Mouse (Mus musculus): ENCODE results near the gene Grk5.
"Not testable (repeated sequence)": the region's sequence is repeated elsewhere in the genome, so short reads cannot be mapped to it uniquely, and the experiment has no call there.

The Grk5 gene

DNA sequence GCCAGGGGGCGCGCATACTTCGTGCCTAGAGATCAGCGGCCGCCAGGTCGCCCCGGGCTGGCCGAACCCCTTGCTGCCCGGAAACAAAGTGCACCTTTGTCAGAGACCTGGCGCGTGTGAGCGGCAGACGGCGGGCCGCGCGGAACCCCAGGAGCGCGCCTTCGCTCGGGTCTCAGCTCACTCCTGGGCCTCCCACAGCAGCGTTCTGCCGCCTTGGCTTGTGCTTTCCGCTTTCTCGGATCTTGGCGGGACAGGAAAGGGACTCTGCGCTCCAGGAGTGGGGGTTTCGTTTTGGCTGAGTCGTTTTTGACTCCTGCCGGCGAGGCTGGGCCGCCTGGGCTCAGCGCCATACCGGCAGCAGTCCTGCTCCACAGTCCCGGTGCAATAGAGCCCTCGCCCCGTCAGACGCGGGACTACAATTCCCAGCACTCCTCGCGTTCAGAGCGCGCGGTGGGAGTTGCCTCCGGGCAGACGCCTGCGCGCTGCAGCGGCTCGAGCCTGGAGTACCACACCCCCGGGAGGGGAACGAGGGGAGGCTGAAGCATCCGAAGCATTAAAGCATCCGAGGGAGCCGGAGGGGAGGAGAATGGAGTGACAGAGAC, at the start of gene Grk5:
Gene Grk5 (plus strand): TSS at position 36 of the 602 bp plus-strand sequence.
- DNase-seq: peak; percentile 96

- DNase-seq: no peak
Observed at GRCm38 (mm10) chr19:60843324-60843723, 46.2 kb upstream of the Grk5 start.

DNA sequence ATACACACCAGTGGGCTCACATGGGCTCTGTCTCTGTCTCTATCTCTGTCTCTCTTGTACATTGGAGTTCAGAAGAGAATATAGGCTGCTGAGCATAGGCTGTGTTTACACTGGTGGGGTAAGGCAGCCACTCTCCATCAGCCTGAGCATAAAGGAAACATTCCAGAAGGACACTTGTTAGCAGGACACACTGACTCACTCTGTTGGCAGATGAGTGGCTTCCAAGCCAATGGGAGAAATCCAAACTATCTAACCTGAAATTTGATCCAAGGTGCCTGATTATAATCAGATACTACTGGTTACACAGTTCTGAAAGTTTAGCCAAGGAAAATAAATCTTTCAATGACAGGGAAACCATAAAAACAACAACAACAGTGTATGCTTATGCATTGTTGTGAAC, 43.8 kb upstream of the Grk5 start:
- DNase-seq: no peak

DNA sequence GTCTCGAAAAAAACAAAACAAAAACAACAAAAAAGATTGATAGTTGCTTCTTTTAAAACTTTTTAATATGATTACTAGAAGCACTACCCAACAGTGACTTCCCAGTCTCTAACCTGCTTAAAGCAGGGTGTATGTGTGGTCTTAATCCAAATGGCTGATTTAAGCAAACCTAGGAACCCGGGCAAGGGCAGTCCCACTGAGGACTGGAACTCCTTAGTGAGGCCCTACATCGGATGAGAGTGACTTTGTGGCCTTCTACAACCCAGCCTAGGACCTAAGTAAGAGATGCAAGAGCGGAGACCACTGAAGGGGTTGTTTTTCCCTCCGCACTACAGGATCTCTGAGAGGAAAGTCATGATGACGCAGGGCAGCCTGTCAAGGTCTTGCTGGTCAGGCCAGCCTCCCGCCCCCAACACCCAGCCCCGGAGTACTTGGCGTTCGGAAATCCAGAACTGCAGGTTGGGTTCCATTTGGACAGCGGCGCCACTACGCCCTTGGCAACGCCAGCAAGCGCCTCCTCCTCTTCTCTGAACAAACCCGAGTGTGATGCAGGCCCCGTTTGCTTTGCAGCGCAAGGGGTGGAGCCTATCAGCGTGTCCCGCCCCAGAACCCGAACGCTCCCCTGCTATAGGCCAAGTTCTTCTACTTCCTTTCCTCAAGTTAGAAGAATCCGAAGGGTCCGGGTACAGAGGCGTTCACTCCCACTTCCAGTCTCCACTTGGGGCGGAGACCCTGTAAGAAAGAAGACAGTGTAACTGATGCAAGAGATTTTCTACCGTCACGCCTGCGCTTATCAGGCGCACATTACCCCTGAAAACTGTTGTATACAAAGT, 28.5 kb upstream of the Grk5 start, which contains the start of gene Sfxn4:
Gene Sfxn4 (minus strand): TSS at position 612 of the 833 bp plus-strand sequence.
- DNase-seq: peak; percentile 94

DNA sequence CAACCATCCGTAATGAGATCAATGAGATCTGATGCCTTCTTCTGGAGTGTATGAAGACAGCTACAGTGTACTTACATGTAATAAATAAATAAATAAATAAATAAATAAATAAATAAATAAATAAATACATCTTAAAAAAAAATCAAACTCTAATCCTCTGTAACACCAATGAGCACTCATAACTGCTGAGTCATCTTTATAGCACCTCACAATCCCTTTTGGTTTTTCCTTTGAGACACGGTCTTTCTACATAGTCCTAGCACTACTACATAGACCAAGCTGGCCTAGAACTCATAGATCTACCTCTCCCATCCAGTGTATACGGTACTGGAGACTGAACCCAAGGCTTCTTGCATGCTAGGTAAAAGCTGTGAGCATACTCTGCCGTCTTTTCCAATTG, 23.4 kb upstream of the Grk5 start:
- not testable (repeated sequence) for DNase-seq

GRCm38 (mm10) chr19:60870489-60870888, 19.1 kb upstream of the Grk5 start:
- DNase-seq: no peak

DNA sequence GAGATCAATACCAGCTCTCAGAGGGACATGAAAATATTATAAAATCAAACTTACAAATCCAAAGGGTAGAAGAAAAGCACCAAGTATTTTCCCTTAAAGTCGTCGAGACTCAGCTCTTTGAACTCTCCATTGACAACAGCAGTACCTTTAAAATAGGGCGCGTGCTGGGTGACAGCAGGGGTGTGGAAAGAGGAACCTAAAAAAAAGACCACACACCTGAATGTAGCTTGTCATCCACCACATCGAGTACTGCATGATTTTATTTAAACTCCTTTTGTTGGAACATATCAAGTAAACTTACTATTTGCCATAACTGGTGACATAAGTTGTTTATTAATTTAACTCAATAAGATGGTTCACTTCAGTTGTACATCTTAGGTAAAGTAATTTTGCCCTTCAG, 18.2 kb upstream of the Grk5 start:
- no peak for DNase-seq

DNA sequence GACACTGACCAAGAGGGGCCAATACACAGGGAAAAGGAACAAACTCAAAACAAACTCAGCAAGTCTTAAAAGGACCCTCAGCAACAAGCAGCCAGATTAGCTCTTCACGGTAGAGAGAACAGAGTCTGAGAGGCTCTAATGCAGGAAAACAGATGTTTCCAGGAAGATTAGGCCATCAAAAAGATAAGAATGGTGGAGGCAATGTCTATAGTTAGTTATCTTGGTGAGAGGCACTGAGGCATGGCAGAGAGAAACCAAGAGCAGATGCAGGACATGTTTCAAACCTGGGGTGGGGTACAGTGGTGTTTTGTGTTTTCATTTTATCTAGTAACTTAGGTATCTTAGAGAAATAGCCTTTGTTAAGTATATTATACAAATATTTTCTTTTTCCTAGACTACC, 17.3 kb upstream of the Grk5 start:
- DNase-seq: no peak

- DNase-seq: peak; percentile 22
Observed at GRCm38 (mm10) chr19:60873501-60873900, 16.0 kb upstream of the Grk5 start.

DNA sequence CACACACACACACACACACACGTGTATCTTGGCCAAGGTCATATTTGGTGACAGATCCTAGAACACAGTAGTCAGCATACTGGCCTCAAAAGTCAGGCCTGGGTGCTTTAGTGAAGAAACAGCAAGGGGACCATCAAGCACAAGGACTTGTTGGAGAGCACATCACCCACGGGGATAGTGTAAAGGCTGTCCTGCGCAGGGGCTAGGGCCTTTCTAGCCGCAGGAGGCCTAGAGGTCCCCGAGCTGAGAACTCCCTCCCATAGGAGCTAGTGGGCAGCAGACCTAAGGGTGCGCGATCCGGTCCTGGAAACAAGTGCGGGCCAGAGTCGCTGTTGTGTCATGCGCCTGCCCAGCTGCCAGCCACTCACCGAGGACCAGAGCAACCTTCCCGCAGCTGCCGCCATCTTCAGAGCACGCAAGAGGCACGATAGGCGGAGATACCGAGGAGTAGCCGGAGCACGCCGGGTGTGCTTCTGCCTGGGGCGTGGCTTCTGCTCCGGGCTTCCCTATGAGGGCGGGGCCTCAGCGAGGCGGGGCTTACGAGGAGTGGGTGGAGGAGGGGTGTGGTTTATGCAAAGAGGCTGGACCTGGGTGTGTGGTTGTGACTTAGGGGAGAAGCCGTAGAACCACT, 15.4 kb upstream of the Grk5 start, which contains the start of gene Prdx3:
Gene Prdx3 (minus strand): TSS at position 493 of the 631 bp plus-strand sequence.
- peak; percentile 98 for DNase-seq

- DNase-seq: peak; percentile 69
Observed at GRCm38 (mm10) chr19:60883129-60883528, 6.4 kb upstream of the Grk5 start.

- no peak for DNase-seq
Observed at GRCm38 (mm10) chr19:60887637-60888036, 1.9 kb upstream of the Grk5 start.

DNA sequence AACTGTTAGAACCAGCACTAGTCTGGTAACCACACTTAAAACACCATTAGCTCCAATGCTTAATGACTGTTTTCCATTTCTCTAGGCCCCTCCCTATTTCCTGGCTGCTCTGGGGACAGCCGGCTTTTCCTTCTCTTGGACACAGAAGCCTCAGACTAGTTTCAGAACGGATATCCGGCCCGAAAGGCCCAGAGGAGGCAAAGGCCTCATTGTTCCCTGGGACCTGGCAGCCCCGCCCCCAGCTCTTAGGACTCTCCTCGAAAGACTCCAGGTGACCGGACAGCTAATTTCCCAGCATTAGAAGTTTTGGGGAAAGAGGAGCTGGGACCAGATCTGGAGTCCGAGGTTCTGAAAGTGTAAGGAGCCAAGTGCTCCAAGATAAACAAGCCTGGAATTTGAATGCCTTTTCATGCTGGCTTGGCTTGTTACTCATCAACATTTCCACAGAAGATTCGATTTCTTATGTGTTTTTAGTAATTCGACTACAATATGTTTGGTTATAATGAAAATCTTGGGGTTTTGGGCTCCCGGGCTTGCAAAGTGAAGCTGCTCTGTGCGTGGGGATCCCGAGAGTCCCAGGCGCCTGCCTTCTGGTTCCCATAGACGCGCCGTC, 342 bp upstream of the Grk5 start:
- peak; percentile 88 for DNase-seq

DNA sequence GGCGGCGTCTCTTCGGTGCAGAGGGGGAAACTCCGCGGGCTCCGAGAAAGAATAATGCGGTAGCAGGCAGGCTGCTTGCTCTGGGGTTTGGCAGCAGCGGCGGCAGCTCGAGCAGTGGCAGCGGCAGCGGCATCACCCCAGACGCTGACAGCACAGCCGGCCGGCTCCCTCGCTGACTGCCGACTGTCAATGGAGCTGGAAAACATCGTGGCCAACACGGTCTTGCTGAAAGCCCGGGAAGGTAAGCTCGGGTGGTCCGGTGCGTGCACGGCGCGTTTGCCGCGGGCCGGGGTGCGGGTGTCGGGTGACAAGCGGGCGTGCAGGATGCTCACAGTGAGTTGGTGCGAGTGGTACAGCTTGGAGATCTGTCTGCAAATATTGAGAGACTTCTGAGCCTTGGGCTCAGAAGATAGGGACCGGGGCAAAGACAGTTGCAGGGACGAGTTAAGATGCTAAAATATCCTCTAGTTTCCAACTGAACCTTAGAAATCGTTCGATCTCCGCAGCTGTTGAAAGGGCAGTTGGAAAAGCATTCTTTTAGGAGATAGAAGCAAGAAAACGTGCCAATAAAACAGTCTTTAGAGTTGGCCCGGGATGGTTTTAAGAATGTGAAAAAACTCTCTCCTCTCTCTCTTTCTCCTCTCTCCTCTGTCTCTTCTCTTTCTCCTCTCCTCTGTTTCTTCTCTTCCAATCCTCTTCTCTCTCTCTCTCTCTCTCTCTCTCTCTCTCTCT, 1.0 kb downstream of the Grk5 start:
- DNase-seq: no peak

DNA sequence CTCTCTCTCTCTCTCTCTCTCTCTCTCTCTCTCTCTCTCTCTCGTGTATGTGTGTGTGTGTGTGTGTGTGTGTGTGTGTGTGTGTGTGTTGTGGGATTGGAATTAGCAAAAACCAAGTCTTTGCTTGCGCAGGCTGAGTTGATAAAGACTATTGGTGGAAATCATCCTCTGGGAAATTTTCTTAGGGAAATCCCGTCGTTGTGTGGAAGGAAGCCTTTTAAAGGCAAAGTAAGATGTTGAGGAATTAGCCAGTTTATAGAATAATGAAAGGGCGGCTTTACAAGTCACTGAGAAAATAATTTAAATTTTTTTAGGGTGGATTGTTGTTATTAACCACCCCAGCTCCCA, 1.5 kb downstream of the Grk5 start:
- DNase-seq: peak; percentile 33

- DNase-seq: peak; percentile 75
Observed at GRCm38 (mm10) chr19:60891934-60892547, 2.5 kb downstream of the Grk5 start.

- DNase-seq: no peak
Observed at GRCm38 (mm10) chr19:60895251-60895880, 5.8 kb downstream of the Grk5 start.

- DNase-seq: no peak
Observed at GRCm38 (mm10) chr19:60903139-60903538, 13.6 kb downstream of the Grk5 start.

- no peak for DNase-seq
Observed at GRCm38 (mm10) chr19:60903971-60904370, 14.4 kb downstream of the Grk5 start.

- DNase-seq: no peak
Observed at GRCm38 (mm10) chr19:60905477-60905876, 15.9 kb downstream of the Grk5 start.

DNA sequence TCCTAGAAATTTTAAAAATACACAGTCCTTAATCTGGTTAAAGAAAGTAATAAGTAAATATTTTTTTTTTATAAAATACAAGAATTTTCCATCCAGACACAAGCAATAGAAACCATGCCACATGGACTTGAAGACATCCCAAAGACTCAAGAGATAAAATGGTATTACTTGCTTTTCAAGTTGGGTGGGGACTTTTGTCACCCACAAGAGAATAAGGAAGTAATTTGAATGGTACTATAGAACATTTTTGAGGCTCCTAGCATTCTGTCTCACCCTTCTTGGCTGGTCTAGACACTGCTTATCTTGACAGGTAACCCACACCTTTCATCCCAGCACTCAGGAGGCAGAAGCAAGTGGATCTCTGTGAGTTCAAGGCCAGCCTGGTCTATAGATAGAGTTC, 20.8 kb downstream of the Grk5 start:
- no peak for DNase-seq

- no peak for DNase-seq
Observed at GRCm38 (mm10) chr19:60911653-60912052, 22.1 kb downstream of the Grk5 start.
